In the genomic region with DNA sequence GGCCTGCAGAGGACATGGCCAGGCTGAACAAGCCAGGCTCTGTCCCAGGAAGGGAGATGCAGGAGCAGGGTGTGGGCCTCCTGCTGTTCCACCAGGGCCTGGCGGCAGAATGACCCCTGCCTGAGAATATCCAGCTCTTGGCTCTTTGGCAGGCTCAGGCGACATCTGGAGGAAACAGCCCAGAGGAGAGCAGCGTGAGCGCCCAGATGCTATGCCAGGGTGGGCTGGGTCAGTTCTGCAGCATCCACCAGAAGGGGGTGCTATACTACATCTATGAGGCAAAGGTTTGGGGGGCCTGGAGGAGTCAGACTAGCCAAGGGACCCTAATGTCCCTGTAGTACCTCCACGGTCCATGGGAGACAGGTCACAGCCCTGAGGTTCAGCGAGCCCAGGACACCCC, we compare ENCODE assay signal across 9 mouse cellular contexts. TPM values are rescaled to one million over a fixed set of nuclear protein-coding genes. Genes with fewer than 3 reads are reported as not detected.
A peak's percentile ranks its signal among the peaks of the same experiment; 100 is the strongest.
DNase-seq lines count a peak whose midpoint lies in the region; ATAC-seq and TF ChIP-seq lines count a peak whose summit lies in the region.
"Had no signal": no experiment of that assay in that cellular context is flagged by ENCODE, and none has a peak within 500 bp of the region (broad histone marks: within the 10 kb centered on the region; RNA-seq: fewer than 3 reads in every experiment).

No protein-coding gene starts in this region.

- peaks cover 89% of the 10 kb centered on the region for H3K36me3 ChIP-seq in heart, embryonic 12.5 days
- peaks cover 69% of the 10 kb centered on the region for H3K36me3 ChIP-seq in liver, postnatal 0 days (replicated peaks; ENCODE audit: insufficient read depth, low read length)

- 42% methylated on average over 6 of the region's 6 CpGs for WGBS in heart, embryonic 12.5 days
- WGBS in liver, postnatal 0 days (ENCODE audit: insufficient replicate concordance) = 56% methylated on average over 6 of the region's 6 CpGs
- 29% methylated on average over 6 of the region's 6 CpGs for WGBS in olfactory bulb, adult 2 months

- no peaks in the 10 kb centered on the region for H3K27me3 ChIP-seq in heart, embryonic 12.5 days (replicated peaks)
- H3K27me3 ChIP-seq in liver, postnatal 0 days (ENCODE audit: insufficient read depth, low read length) = no peaks in the 10 kb centered on the region
- H3K27me3 ChIP-seq: liver, embryonic 15.5 days had no signal

- no peaks in the 10 kb centered on the region for H3K9me3 ChIP-seq in heart, embryonic 12.5 days (replicated peaks)
- H3K9me3 ChIP-seq in liver, postnatal 0 days (ENCODE audit: low read length) = no peaks in the 10 kb centered on the region
- H3K9me3 ChIP-seq: liver, embryonic 15.5 days had no signal

- no peak overlapping the region for H3K9ac ChIP-seq in heart, embryonic 12.5 days
- H3K9ac ChIP-seq in liver, postnatal 0 days (replicated peaks) = no peak overlapping the region
- H3K9ac ChIP-seq: liver, embryonic 15.5 days had no signal

- no peak for TF ChIP-seq POLR2A in olfactory bulb, adult 2 months (IDR thresholded peaks at IDR 0.05; ENCODE audit: insufficient read depth, low read depth, low read length)

- H3K27ac ChIP-seq in heart, embryonic 12.5 days (ENCODE audit: poor library complexity, severe bottlenecking) = no peak overlapping the region
- H3K27ac ChIP-seq in gastrocnemius, adult 2 months = peak overlapping the region; percentile 51
- H3K27ac ChIP-seq in liver, postnatal 0 days (ENCODE audit: low read depth) = no peak overlapping the region
- peak overlapping the region; percentile 16; the same call in 1 of the 2 replicates for H3K27ac ChIP-seq in olfactory bulb, adult 2 months (ENCODE audit: insufficient read depth, low read depth, low read length)
- H3K27ac ChIP-seq: liver, embryonic 15.5 days had no signal

- intact Hi-C loops in gastrocnemius, adult 2 months (cut with DNase I) = no loop called here

- no peak overlapping the region for H3K4me3 ChIP-seq in heart, embryonic 12.5 days
- no peak overlapping the region for H3K4me3 ChIP-seq in gastrocnemius, adult 2 months
- H3K4me3 ChIP-seq in liver, postnatal 0 days (ENCODE audit: low read depth, low read length) = no peak overlapping the region
- no peak overlapping the region for H3K4me3 ChIP-seq in olfactory bulb, adult 2 months (ENCODE audit: insufficient read depth, low read depth, low read length)
- H3K4me3 ChIP-seq: liver, embryonic 15.5 days had no signal

- H3K4me1 ChIP-seq in heart, embryonic 12.5 days (replicated peaks) = peaks cover 39% of the 10 kb centered on the region
- no peaks in the 10 kb centered on the region for H3K4me1 ChIP-seq in liver, postnatal 0 days (ENCODE audit: insufficient read depth)
- peaks cover 65% of the 10 kb centered on the region for H3K4me1 ChIP-seq in olfactory bulb, adult 2 months (ENCODE audit: control insufficient read depth, insufficient read depth, low read length)
- H3K4me1 ChIP-seq: liver, embryonic 15.5 days had no signal

- H3K4me2 ChIP-seq in heart, embryonic 12.5 days = no peak overlapping the region
- no peak overlapping the region for H3K4me2 ChIP-seq in liver, postnatal 0 days (ENCODE audit: low read depth, low read length)
- H3K4me2 ChIP-seq: liver, embryonic 15.5 days had no signal

- TF ChIP-seq EP300 in liver, postnatal 0 days (IDR thresholded peaks at IDR 0.05; ENCODE audit: low read depth) = no peak

- TF ChIP-seq CTCF in gastrocnemius, adult 2 months (IDR thresholded peaks at IDR 0.05) = peak; percentile 77
- TF ChIP-seq CTCF in liver, postnatal 0 days (IDR thresholded peaks at IDR 0.05; ENCODE audit: low read depth) = peak; percentile 67
- no peak; the same call in 1 of the 2 replicates for TF ChIP-seq CTCF in olfactory bulb, adult 2 months (IDR thresholded peaks at IDR 0.05; ENCODE audit: insufficient read depth, low read depth, low read length)

- peak; percentile 98 for DNase-seq in heart, adult 11 months
- DNase-seq in adipocyte (ENCODE audit: low spot score) = peak; percentile 54
- peak; percentile 72 for DNase-seq in gastrocnemius, adult 2 months
- DNase-seq in induced T-regulatory cell, adult 2 months (ENCODE audit: low read depth) = peak; percentile 56
- DNase-seq in liver, postnatal 0 days = no peak

- no peak for ATAC-seq in heart, embryonic 12.5 days (ENCODE audit: insufficient number of reproducible peaks, low FRiP score)
- ATAC-seq in liver, postnatal 0 days = peak; percentile 19; the same call in 1 of the 2 replicates
- ATAC-seq in inflammation-experienced regulatory T-cells, adult 6 months = no peak

RNA-seq across cellular contexts. Expression of gene Rcor2, which starts 12.0 kb away (rescaled TPM):
- 16.3 and 16.5 TPM in 2 replicates for polyA plus RNA-seq in heart, embryonic 12.5 days (2016; fragmentation: Nextera tagmentation; extraction: Ambion mirVana)
- 1 to 10 TPM; 1.6 to 2.0 TPM for total RNA-seq in gastrocnemius, adult 2 months (2021)
- polyA plus RNA-seq in liver, postnatal 0 days (2015; fragmentation: Nextera tagmentation; extraction: Ambion mirVana) = 0.62 and 0.67 TPM in 2 replicates
- not detected in 2 replicates for polyA plus RNA-seq in olfactory bulb, adult 2 months (2012; ENCODE audit: insufficient read depth, insufficient read length, low replicate concordance, missing spikeins)
- not detected for polyA plus RNA-seq in inflammation-experienced regulatory T-cells, adult 6 months (2017; shearing (Covaris generic))

RNA-seq across cellular contexts. Expression of gene Naa40, which starts 38.1 kb away (rescaled TPM):
- 64.1 and 66.3 TPM in 2 replicates for polyA plus RNA-seq in heart, embryonic 12.5 days (2016; fragmentation: Nextera tagmentation; extraction: Ambion mirVana)
- 10 to 100 TPM in 1 of 2 experiments, 1 to 10 TPM in 1; 10.0 to 12.7 TPM for total RNA-seq in gastrocnemius, adult 2 months (2021)
- 14.7 and 16.5 TPM in 2 replicates for polyA plus RNA-seq in liver, postnatal 0 days (2015; fragmentation: Nextera tagmentation; extraction: Ambion mirVana)
- polyA plus RNA-seq in olfactory bulb, adult 2 months (2012; ENCODE audit: insufficient read depth, insufficient read length, low replicate concordance, missing spikeins) = not detected in 2 replicates
- 10 to 100 TPM; 21.3 to 28.4 (median 27.4) TPM for polyA plus RNA-seq in inflammation-experienced regulatory T-cells, adult 6 months (2017; shearing (Covaris generic))

Comparison
In these comparisons a context has a peak if more than half of its experiments do, and no peak if none do; other contexts are left out.
1. H3K27ac ChIP-seq: peak in gastrocnemius, adult 2 months (single experiment) and olfactory bulb, adult 2 months (single experiment); none in heart, embryonic 12.5 days (single experiment) and liver, postnatal 0 days (single experiment).
2. RNA of gene Rcor2, which starts 12.0 kb away (polyA plus RNA-seq): 16.3 to 16.5 TPM in heart, embryonic 12.5 days; 0.62 to 0.67 TPM in liver, postnatal 0 days, not detected in inflammation-experienced regulatory T-cells, adult 6 months and not detected in olfactory bulb, adult 2 months; every median in the first group is over 10 times any median in the second.